Mouse (Mus musculus) bone marrow, adult 2 months (tissue): ENCODE measurements at regions not wholly inside any gene's neighbourhood (a gene's known extent, or its start where the extent isn't known, plus 50 kb on each side); places are given as distances from the start of the nearest gene placed in this dataset.

Source experiments
- H3K27ac ChIP-seq: fragments of 200-500 bp; 2 replicates; pipeline ENCODE4 v1.5.1; 2012; ENCODE audit warnings: low read depth, mild to moderate bottlenecking, control low read depth, inconsistent platforms, low read length; ENCODE audit not compliant: control insufficient read depth, poor library complexity, insufficient read depth
- H3K4me1 ChIP-seq: fragments of 200-500 bp; 2 replicates; pipeline ENCODE4 v1.6.1; 2011; ENCODE audit warnings: low read length; ENCODE audit not compliant: control insufficient read depth, insufficient read depth
- H3K4me3 ChIP-seq: fragments of 200-500 bp; replicated peaks from 2 replicates; pipeline ENCODE3; 2011; ENCODE audit warnings: mild to moderate bottlenecking, low read depth, low read length, control low read depth; ENCODE audit not compliant: control insufficient read depth
- CTCF ChIP-seq: fragments of 200-500 bp; IDR thresholded peaks from 2 replicates; pipeline ENCODE4 v1.5.1; 2011; ENCODE audit warnings: low read length, control low read depth; ENCODE audit not compliant: control insufficient read depth, insufficient read depth
- POLR2A ChIP-seq: fragments of 200-500 bp; IDR thresholded peaks from 2 replicates; pipeline ENCODE4 v1.6.1; 2011; ENCODE audit warnings: low read depth, mild to moderate bottlenecking, control low read depth, low read length, borderline replicate concordance; ENCODE audit not compliant: control insufficient read depth
- WGBS: fragments of 180-500 bp; shearing (Covaris S2); methylation state at CpG from one replicate; pipeline ENCODE4 v1.1.7; 2018; 5-methylcytosine and 5-hydroxymethylcytosine counted together

GRCm38 (mm10) chr3:104712711-104713110, 68.1 kb upstream of the Ppm1j start:
- Histone ChIP-seq H3K27ac (no peak overlapping the region), H3K4me1 (no peaks in the 10 kb centered on the region; the same call in 1 of the 2 replicates), H3K4me3 (no peak overlapping the region)
- WGBS: 79% methylated on average over 3 of the region's 3 CpGs
- TF ChIP-seq POLR2A (no peak), CTCF (no peak)

DNA sequence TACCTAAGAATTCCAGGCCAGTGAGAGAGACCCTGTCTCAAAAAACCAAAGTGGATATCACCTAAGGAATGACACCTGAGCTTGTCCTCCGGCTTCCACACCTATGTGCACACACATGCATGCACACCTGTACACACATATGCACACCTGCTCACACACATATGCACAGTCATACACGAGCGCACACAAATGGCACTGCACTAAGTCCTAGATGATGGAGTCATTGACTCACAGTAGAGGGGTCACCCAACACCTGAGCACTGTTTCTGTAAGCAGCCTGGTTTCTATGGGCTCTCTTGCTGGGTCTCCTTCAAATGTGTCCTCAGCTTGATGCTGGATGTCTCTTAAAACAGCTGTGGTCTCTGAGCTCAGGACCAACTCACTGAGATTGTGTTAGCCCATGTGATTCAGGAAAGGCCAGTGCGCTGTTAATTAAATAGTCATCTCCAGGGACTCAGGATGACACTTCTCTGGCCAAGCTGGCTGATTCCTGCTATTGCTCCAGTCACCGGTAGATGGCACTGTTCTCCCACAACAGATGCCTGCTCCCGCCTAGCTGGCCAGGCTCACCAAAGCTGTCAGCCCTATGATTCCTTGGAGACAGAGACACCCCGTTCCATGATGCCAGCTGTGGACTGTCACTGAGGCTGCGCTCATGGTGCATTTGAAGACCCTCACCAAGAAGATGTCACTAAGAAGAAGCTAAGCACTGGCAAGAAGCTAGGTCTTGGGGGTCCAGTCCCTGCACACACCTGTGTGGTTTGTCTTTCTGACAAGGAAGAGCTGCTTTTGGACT, 66.8 kb upstream of the Ppm1j start:
- TF ChIP-seq POLR2A (no peak), CTCF (peak; percentile 97)
- WGBS: 22% methylated on average over 8 of the region's 8 CpGs
- Histone ChIP-seq H3K4me1 (no peaks in the 10 kb centered on the region), H3K4me3 (peak overlapping the region; percentile 25), H3K27ac (no peak overlapping the region)

- 45% methylated on average over 11 of the region's 11 CpGs for WGBS
- TF ChIP-seq POLR2A (no peak), CTCF (peak; percentile 83)
- Histone ChIP-seq H3K4me1 (no peaks in the 10 kb centered on the region), H3K4me3 (peak overlapping the region; percentile 27), H3K27ac (no peak overlapping the region)
Observed at GRCm38 (mm10) chr3:104714679-104715326, 66.1 kb upstream of the Ppm1j start.
